In genomic region chr4:119947232-119948162, GRCm38 (mm10) we compare ENCODE assay signal across 12 mouse cellular contexts.
DNase-seq lines count a peak whose midpoint lies in the region; ATAC-seq and TF ChIP-seq lines count a peak whose summit lies in the region.
"Had no signal": no experiment of that assay in that cellular context is flagged by ENCODE, and none has a peak within 500 bp of the region (broad histone marks: within the 10 kb centered on the region; RNA-seq: fewer than 3 reads in every experiment).

No protein-coding gene starts in this region.

- ATAC-seq in lung, embryonic 16.5 days (ENCODE audit: low read depth), result peak; percentile 47

- no peak overlapping the region for H3K9ac ChIP-seq in lung, embryonic 16.5 days (ENCODE audit: low read length)
- H3K9ac ChIP-seq: embryonic facial prominence, embryonic 13.5 days had no signal

- no peak overlapping the region for H3K4me2 ChIP-seq in lung, embryonic 16.5 days (ENCODE audit: low read depth, low read length)
- H3K4me2 ChIP-seq: embryonic facial prominence, embryonic 13.5 days; heart, embryonic 11.5 days had no signal

- TF ChIP-seq POLR2A in lung, adult 2 months (IDR thresholded peaks at IDR 0.05; ENCODE audit: borderline replicate concordance, extremely low read depth, low read depth, low read length), result no peak
- TF ChIP-seq POLR2A in brain, embryonic 14.5 days (IDR thresholded peaks at IDR 0.05; ENCODE audit: borderline replicate concordance, extremely low read depth, insufficient read depth, insufficient read length, poor library complexity, severe bottlenecking), result no peak

- DNase-seq in lung, adult 2 months, result no peak
- no peak for DNase-seq in brain, embryonic 14.5 days (ENCODE audit: low read depth)
- peak; percentile 27 for DNase-seq in lung, postnatal 14 days
- DNase-seq in thymus, postnatal 25 days, result peak; percentile 58
- no peak for DNase-seq in gastrocnemius, adult 18-20 months (ENCODE audit: low spot score)
- DNase-seq in right cerebral cortex, postnatal 25 days, result no peak
- DNase-seq: adrenal gland, adult 2 months; layer of hippocampus, adult 9-11 months; right cerebral cortex, postnatal 4 days had no signal

- peaks cover 20% of the 10 kb centered on the region for H3K4me1 ChIP-seq in lung, embryonic 16.5 days (replicated peaks; ENCODE audit: control insufficient read depth, insufficient read depth, low read length)
- no peaks in the 10 kb centered on the region for H3K4me1 ChIP-seq in lung, adult 2 months (ENCODE audit: control insufficient read depth, insufficient read depth, low read length)

- H3K4me3 ChIP-seq in lung, embryonic 16.5 days (ENCODE audit: low read length), result no peak overlapping the region
- no peak overlapping the region for H3K4me3 ChIP-seq in lung, adult 2 months (replicated peaks; ENCODE audit: extremely low read depth, low read depth, low read length)
- H3K4me3 ChIP-seq: embryonic facial prominence, embryonic 13.5 days had no signal

- H3K27ac ChIP-seq in lung, embryonic 16.5 days (ENCODE audit: low read length), result no peak overlapping the region
- H3K27ac ChIP-seq: embryonic facial prominence, embryonic 13.5 days had no signal

- no peaks in the 10 kb centered on the region for H3K36me3 ChIP-seq in lung, embryonic 16.5 days (ENCODE audit: control insufficient read depth, insufficient read depth, low read length)
- H3K36me3 ChIP-seq: embryonic facial prominence, embryonic 13.5 days had no signal

- WGBS in lung, embryonic 16.5 days, result 51% methylated on average over 12 of the region's 12 CpGs
- 51% methylated on average over 12 of the region's 12 CpGs for WGBS in lung, adult 2 months

- no peaks in the 10 kb centered on the region for H3K27me3 ChIP-seq in lung, embryonic 16.5 days (ENCODE audit: control insufficient read depth, insufficient read depth, low read depth, low read length)
- H3K27me3 ChIP-seq: embryonic facial prominence, embryonic 13.5 days had no signal

- peaks cover 3% of the 10 kb centered on the region; the same call in 1 of the 2 replicates for H3K9me3 ChIP-seq in lung, embryonic 16.5 days (ENCODE audit: control insufficient read depth, low read length)

- no peak for TF ChIP-seq CTCF in lung, adult 2 months (IDR thresholded peaks at IDR 0.05; ENCODE audit: insufficient read depth, low read length)
- peak; percentile 10; the same call in 1 of the 2 replicates for TF ChIP-seq CTCF in brain, embryonic 14.5 days (IDR thresholded peaks at IDR 0.05; ENCODE audit: borderline replicate concordance, extremely low read depth, insufficient read depth, insufficient read length)

Comparison
In these comparisons a context has a peak if more than half of its experiments do, and no peak if none do; other contexts are left out.
1. DNase-seq: peak in lung, postnatal 14 days (single experiment) and thymus, postnatal 25 days (single experiment); none in lung, adult 2 months (single experiment), brain, embryonic 14.5 days (single experiment), gastrocnemius, adult 18-20 months (single experiment) and right cerebral cortex, postnatal 25 days (single experiment).